Mouse (Mus musculus) lung, postnatal 25 days (tissue): Measurements from ENCODE around the gene Ift27.
A peak's percentile ranks its signal among the peaks of the same experiment; 100 is the strongest.

Experiments
- DNase-seq: peaks from one replicate; pipeline ENCODE4 v3.0.0; 2022; ENCODE audit warnings: low spot score

Ift27 gene

GRCm38 (mm10) chr15:78172256-78172898, 1.5 kb downstream of the Ift27 start:
- DNase-seq = no peak

GRCm38 (mm10) chr15:78171651-78172050, 2.3 kb downstream of the Ift27 start:
- DNase-seq = no peak

GRCm38 (mm10) chr15:78170708-78171107, 3.2 kb downstream of the Ift27 start:
- peak; percentile 30 for DNase-seq

GRCm38 (mm10) chr15:78169566-78169965, 4.3 kb downstream of the Ift27 start:
- DNase-seq = no peak

GRCm38 (mm10) chr15:78165292-78165691, 8.6 kb downstream of the Ift27 start:
- peak; percentile 14 for DNase-seq

GRCm38 (mm10) chr15:78164466-78164865, 9.4 kb downstream of the Ift27 start:
- no peak for DNase-seq

GRCm38 (mm10) chr15:78161946-78162345, 12.0 kb downstream of the Ift27 start:
- no peak for DNase-seq

- DNase-seq = no peak
Measured at GRCm38 (mm10) chr15:78158335-78158734, 15.6 kb downstream of the Ift27 start.

GRCm38 (mm10) chr15:78157824-78158223, 16.1 kb downstream of the Ift27 start:
- no peak for DNase-seq

GRCm38 (mm10) chr15:78157330-78157729, 16.6 kb downstream of the Ift27 start:
- DNase-seq = no peak

GRCm38 (mm10) chr15:78155421-78155820, 18.5 kb downstream of the Ift27 start:
- no peak for DNase-seq

GRCm38 (mm10) chr15:78153045-78153775, 20.7 kb downstream of the Ift27 start:
- DNase-seq = no peak

GRCm38 (mm10) chr15:78148565-78148964, 25.3 kb downstream of the Ift27 start:
- DNase-seq = no peak

- no peak for DNase-seq
Measured at GRCm38 (mm10) chr15:78140226-78140625, 33.7 kb downstream of the Ift27 start.

- DNase-seq = no peak
Measured at GRCm38 (mm10) chr15:78134606-78135005, 39.3 kb downstream of the Ift27 start.

GRCm38 (mm10) chr15:78133389-78133788, 40.5 kb downstream of the Ift27 start:
- no peak for DNase-seq

- peak; percentile 94 for DNase-seq
Measured at GRCm38 (mm10) chr15:78119704-78120103, 54.2 kb downstream of the Ift27 start, which contains the start of gene Cacng2. Gene Cacng2 (minus strand): TSS chr15:78120028.

- DNase-seq = no peak
Measured at GRCm38 (mm10) chr15:78119248-78119647, 54.7 kb downstream of the Ift27 start.

GRCm38 (mm10) chr15:78118275-78118995, 55.5 kb downstream of the Ift27 start:
- no peak for DNase-seq

- DNase-seq = no peak
Measured at GRCm38 (mm10) chr15:78117731-78118130, 56.2 kb downstream of the Ift27 start.

GRCm38 (mm10) chr15:78116936-78117335, 57.0 kb downstream of the Ift27 start:
- no peak for DNase-seq

GRCm38 (mm10) chr15:78116244-78116643, 57.7 kb downstream of the Ift27 start:
- no peak for DNase-seq
